Mouse (Mus musculus): ENCODE results near the gene Olfr320. TPM values are rescaled to one million over a fixed set of nuclear protein-coding genes. Genes with fewer than 3 reads are reported as not detected.

Olfr320 gene
- polyA plus RNA-seq (2012; ENCODE audit: low replicate concordance), result not detected in 2 replicates

DNA sequence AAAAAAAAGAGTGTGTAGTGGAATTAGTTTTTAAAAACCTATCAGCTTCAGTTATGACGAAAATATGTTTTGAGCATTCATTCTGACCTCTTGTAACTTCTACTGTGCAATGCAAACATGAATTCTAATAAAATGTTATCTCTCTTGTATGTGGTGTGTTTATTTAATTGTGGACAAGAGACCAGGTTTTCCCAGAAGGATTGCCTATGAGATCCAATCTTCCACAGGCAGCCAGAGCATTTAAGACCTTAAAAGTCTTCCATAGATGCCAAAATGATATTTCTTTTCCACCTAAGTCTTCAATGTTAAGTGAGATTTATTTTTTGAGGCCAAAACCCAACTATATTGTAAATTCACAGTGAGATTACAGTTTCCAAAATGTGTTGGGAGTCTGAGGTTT lies at the start of gene Olfr320:
Gene Olfr320, plus strand, starts transcription at position 301 of the 400 bp plus-strand sequence.

DNA sequence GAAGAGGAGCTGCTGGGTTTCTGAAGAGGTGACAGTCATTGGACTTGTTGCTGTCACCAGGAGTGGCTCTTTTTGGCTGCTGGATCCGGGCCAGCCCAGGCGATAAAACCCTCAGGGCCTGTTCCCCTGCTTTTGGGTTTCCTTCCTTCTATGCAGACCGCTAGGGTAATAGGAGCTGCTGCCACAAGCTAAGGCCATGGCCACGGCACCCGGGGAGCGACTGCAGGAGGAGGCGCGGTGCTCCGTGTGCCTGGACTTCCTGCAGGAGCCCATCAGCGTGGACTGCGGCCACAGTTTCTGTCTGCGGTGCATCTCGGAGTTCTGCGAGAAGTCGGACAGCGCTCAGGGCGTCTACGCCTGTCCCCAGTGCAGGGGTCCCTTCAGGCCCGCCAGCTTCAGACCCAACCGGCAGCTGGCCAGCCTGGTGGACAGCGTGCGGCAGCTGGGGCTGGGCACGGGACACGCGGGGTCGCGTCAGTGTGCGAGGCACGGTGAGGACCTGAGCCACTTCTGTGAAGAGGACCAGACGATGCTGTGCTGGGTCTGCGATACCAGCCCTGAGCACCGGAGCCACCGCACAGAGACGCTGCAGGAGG lies 40.5 kb upstream of the Olfr320 start, which contains the start of gene Trim58:
Gene Trim58, plus strand, starts transcription at position 194 of the 596 bp plus-strand sequence.

DNA sequence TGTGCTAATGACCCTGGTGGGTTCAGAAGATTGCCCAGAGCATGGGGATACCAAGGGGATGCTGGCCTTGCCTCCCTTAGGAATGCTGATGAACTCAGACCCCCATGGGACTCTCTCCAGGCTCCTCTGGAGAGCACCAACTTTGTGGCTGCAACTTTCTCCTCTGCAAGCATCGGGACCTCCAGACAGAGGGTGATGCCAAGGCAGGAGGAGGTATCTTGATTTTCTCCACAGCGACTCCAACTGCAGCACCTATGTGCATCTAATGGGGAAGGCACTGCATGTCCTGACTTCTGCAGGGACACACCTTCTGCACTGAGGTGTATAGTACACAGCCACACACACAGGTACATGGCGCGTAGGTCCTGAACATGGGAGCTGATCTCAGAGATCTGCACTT lies 22.3 kb upstream of the Olfr320 start, which contains the start of gene Olfr322:
Gene Olfr322, plus strand, starts transcription at position 187 of the 400 bp plus-strand sequence.

DNA sequence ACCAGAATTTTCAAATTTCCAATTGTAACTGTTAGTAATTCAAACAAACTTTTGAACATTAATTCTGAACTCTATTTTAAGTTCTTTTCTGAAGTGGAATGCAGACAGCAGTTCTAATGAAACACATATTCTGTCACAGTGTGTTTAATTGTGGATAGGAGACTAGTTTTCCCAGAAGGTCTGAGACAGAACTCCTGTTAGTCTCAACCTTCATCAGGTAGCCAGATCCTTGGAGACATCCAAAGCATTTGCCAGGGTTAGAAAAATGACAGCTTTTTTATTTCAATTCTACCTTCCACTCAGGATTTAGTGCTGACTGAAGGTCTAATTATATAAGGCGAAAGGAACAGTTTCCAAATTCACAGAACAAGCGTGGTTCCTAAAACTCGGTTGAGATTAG lies 18.0 kb downstream of the Olfr320 start, which contains the start of gene Olfr319:
Gene Olfr319, plus strand, starts transcription at position 301 of the 400 bp plus-strand sequence.

DNA sequence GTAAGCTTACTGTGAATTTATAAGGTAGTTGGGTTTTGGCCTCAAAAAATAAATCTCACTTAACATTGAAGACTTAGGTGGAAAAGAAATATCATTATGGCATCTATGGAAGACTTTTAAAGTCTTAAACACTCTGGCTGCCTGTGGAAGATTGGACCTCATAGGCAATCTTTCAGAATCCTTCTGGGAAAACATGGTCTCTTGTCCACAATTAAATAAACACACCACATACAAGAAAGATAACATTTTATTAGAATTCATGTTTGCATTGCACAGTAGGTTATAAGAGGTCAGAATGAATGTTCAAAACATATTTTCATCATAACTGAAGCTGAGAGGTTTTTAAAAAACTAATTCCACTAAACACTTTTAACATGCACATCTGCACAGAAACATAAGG lies 43.0 kb downstream of the Olfr320 start, which contains the start of gene Olfr318:
Gene Olfr318, minus strand, starts transcription at position 101 of the 400 bp plus-strand sequence.

Other genes starting within 250 kb of the Olfr320 start
- gene Gm12253, start 248.5 kb upstream of the Olfr320 start, polyA plus RNA-seq (2012; ENCODE audit: low replicate concordance), result not detected in 2 replicates
- not detected in 2 replicates for gene Lypd9, start 228.2 kb upstream of the Olfr320 start, polyA plus RNA-seq (2012; ENCODE audit: low replicate concordance)
- not detected in 2 replicates for gene Olfr30, start 218.8 kb upstream of the Olfr320 start, polyA plus RNA-seq (2012; ENCODE audit: low replicate concordance)
- not detected in 2 replicates for gene Olfr332, start 188.5 kb upstream of the Olfr320 start, polyA plus RNA-seq (2012; ENCODE audit: low replicate concordance)
- gene Olfr331, start 178.5 kb upstream of the Olfr320 start, polyA plus RNA-seq (2012; ENCODE audit: low replicate concordance), result not detected in 2 replicates
- gene Olfr330, start 146.3 kb upstream of the Olfr320 start, polyA plus RNA-seq (2012; ENCODE audit: low replicate concordance), result not detected in 2 replicates
- not detected in 2 replicates for gene Olfr329-ps, start 134.7 kb upstream of the Olfr320 start, polyA plus RNA-seq (2012; ENCODE audit: low replicate concordance)
- gene Olfr328, start 125.5 kb upstream of the Olfr320 start, polyA plus RNA-seq (2012; ENCODE audit: low replicate concordance), result not detected in 2 replicates
- not detected in 2 replicates for gene Olfr224, start 110.5 kb upstream of the Olfr320 start, polyA plus RNA-seq (2012; ENCODE audit: low replicate concordance)
- not detected in 2 replicates for gene Olfr325, start 103.4 kb upstream of the Olfr320 start, polyA plus RNA-seq (2012; ENCODE audit: low replicate concordance)
- gene Olfr324, start 86.0 kb upstream of the Olfr320 start, polyA plus RNA-seq (2012; ENCODE audit: low replicate concordance), result not detected in 2 replicates
- gene 2210407C18Rik, start 65.0 kb upstream of the Olfr320 start, polyA plus RNA-seq (2012; ENCODE audit: low replicate concordance), result not detected in 2 replicates
- not detected in 2 replicates for gene Olfr323, start 50.6 kb upstream of the Olfr320 start, polyA plus RNA-seq (2012; ENCODE audit: low replicate concordance)
- 6.6 and 10.6 TPM in 2 replicates for gene Trim58, start 40.6 kb upstream of the Olfr320 start, polyA plus RNA-seq (2012; ENCODE audit: low replicate concordance)
- not detected in 2 replicates for gene Olfr322, start 22.3 kb upstream of the Olfr320 start, polyA plus RNA-seq (2012; ENCODE audit: low replicate concordance)
- not detected in 2 replicates for gene Olfr319, start 18.1 kb downstream of the Olfr320 start, polyA plus RNA-seq (2012; ENCODE audit: low replicate concordance)
- gene Olfr318, start 42.9 kb downstream of the Olfr320 start, polyA plus RNA-seq (2012; ENCODE audit: low replicate concordance), result not detected in 2 replicates
- not detected in 2 replicates for gene Olfr317, start 58.1 kb downstream of the Olfr320 start, polyA plus RNA-seq (2012; ENCODE audit: low replicate concordance)
- not detected in 2 replicates for gene Olfr316, start 71.6 kb downstream of the Olfr320 start, polyA plus RNA-seq (2012; ENCODE audit: low replicate concordance)
- gene Olfr315, start 92.1 kb downstream of the Olfr320 start, polyA plus RNA-seq (2012; ENCODE audit: low replicate concordance), result not detected in 2 replicates
- not detected in 2 replicates for gene Olfr314, start 101.9 kb downstream of the Olfr320 start, polyA plus RNA-seq (2012; ENCODE audit: low replicate concordance)
- not detected in 2 replicates for gene Fam183b, start 120.9 kb downstream of the Olfr320 start, polyA plus RNA-seq (2012; ENCODE audit: low replicate concordance)
- not detected in 2 replicates for gene Olfr313, start 133.9 kb downstream of the Olfr320 start, polyA plus RNA-seq (2012; ENCODE audit: low replicate concordance)
- gene Olfr312, start 148.1 kb downstream of the Olfr320 start, polyA plus RNA-seq (2012; ENCODE audit: low replicate concordance), result not detected in 2 replicates
- not detected in 2 replicates for gene Olfr311, start 158.2 kb downstream of the Olfr320 start, polyA plus RNA-seq (2012; ENCODE audit: low replicate concordance)
- gene Gm12258, start 166.1 kb downstream of the Olfr320 start, polyA plus RNA-seq (2012; ENCODE audit: low replicate concordance), result 0.10 and 0.71 TPM in 2 replicates
- 0.43 TPM in 1 of 2 replicates, not detected in the other for gene 2810021J22Rik, start 186.1 kb downstream of the Olfr320 start, polyA plus RNA-seq (2012; ENCODE audit: low replicate concordance)
- gene Zfp39, start 223.1 kb downstream of the Olfr320 start, polyA plus RNA-seq (2012; ENCODE audit: low replicate concordance), result 0.25 and 0.43 TPM in 2 replicates
- 52.1 and 76.9 TPM in 2 replicates for gene Btnl10, start 236.8 kb downstream of the Olfr320 start, polyA plus RNA-seq (2012; ENCODE audit: low replicate concordance)

All from leukemia stem cell, adult 10-12 weeks (primary cell).